Mouse (Mus musculus): ENCODE results near the gene Nr4a2. TPM values are rescaled to one million over a fixed set of nuclear protein-coding genes. Genes with fewer than 3 reads are reported as not detected.

Gene Nr4a2
- 10 to 100 TPM; 29.7 to 41.7 TPM for total RNA-seq (2021)
- long read RNA-seq, experiment 1, transcript Nr4a2-201 (8 exons, 3,568 nt) = major isoform, 13 of 30 reads
- long read RNA-seq, experiment 1, transcript Nr4a2-203 (8 exons, 3,422 nt) = minor isoform, 6 of 30 reads
- long read RNA-seq, experiment 1, partial matches to known transcripts = 7 of 30 reads
- long read RNA-seq, experiment 1, other reads (novel, unspliced or antisense) = 4 of 30 reads
- long read RNA-seq, experiment 2, transcript Nr4a2-201 (8 exons, 3,568 nt) = major isoform, 18 of 32 reads
- long read RNA-seq, experiment 2, partial matches to known transcripts = 6 of 32 reads
- long read RNA-seq, experiment 2, other reads (novel, unspliced or antisense) = 4 of 32 reads

- peak; percentile 39 to 46 for DNase-seq (ENCODE audit: low spot score in 2 of 2)
These were observed at the start of gene Nr4a2 for GRCm38 (mm10) chr2:57123991-57124840. Gene Nr4a2, minus strand, starts transcription at chr2:57124003.

DNA sequence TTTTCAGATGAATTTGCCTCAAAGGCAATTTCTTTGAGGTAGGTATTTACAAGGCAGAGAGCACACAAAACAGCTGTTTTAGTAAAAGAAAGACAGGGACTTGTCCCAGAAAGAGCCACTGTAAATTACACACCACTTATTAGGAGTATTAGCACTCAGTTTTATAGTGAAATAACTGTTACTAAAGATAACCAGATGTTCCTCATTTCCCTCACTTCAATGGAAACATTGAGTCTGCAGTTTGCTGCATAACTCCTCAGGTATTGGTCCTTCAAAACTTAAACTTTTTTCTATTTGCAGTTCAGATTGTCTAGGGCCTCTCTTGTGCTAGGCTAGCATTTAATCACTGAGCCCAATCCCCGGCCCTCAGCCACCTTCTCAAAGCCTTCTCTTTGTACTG is 41.6 kb upstream of the Nr4a2 start:
- DNase-seq (ENCODE audit: low spot score in 2 of 2) = no peak

DNA sequence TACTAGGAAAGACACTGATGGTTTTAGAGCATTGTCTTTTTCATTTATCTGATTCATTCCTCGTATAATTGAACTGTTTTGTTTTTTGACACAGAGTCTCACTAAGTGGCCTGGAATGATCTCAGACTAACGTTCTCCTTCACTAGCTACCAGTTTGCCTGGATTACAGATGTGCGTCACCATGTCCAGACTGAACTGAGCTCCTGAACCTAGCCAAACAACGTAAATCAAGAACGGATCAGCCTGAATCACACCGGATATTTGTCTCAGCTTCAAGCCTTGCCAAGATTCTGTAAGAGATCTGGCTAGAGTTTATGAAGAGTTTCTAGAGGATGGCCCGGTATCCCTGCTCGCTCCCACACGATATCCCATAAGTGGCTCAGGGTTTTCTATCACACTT is 33.0 kb upstream of the Nr4a2 start:
- no peak for DNase-seq (ENCODE audit: low spot score in 2 of 2)

- no peak for DNase-seq (ENCODE audit: low spot score in 2 of 2)
These were observed 26.0 kb upstream of the Nr4a2 start for GRCm38 (mm10) chr2:57149796-57150195.

DNA sequence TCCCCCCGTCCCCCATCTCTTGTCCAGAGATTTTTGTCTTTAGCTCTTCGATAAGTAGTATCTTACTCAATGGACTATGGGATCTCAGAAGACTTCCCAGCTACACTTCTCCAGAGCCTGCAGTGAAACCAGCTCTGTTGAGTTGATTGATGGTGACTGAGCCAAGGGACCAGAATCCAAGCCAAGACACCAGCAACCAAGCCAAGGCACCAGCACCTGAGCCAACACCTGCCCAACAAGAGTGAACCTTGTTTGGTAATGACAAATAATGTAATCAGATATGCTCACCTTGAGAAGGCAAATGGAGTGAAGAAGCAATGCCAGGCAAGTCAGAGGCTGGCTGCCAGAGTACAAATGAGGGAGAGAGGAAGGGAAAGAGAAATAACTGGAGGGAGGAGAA is 24.4 kb upstream of the Nr4a2 start:
- DNase-seq (ENCODE audit: low spot score in 2 of 2) = no peak

DNA sequence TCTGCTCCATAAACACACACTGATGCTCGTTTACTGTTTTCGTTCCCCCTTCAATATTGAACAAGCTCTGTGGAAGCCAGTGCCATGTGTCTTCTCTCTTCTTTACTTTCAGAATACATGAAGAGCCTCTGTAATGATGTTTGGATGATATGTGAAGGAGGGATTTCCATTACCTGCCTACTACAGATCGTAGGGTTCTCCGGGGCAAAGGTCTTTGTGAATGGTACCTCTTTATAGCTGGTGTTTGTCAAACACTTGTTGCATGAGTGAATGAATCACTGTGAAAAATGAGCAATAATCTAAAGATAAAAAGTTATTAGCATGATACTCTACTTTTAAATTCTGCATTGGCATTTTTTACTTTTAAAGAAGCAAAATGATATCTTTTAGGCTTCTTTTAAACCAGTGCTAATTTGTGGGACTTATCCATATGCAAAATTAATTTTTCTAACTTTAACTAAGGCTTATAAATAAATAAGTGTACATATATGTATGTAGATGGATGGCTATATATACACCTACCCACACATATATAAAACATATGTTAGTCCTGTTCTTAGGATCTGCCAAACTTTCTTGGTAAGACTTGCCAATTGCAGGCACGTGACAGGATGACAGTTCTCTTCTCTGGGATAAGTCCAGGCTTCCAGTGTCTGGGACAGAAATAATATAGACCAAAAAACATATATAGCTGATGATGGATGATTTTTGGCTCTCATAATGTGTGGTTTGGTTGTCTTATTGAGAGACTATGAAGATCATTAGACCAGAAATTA is 22.0 kb upstream of the Nr4a2 start:
- DNase-seq (ENCODE audit: low spot score in 2 of 2) = no peak

DNA sequence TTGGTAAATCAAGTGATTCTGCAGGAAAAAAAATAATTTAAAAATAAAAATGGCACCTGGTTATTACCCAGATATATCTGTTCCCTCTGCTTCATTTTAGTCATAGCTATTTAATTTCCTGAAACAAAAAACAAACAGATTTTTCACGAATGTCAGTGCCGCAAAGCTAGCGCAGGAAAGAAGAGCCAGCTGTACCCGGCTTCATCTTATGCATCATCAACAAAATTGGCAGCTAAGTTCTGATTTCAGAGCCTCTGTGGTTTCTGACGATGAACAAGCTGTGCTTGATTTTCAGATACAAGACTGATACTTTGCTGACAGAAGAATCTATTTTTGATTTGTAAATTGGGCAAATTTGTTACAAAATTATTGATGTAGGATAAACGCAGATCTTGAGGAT is 14.8 kb upstream of the Nr4a2 start:
- DNase-seq (ENCODE audit: low spot score in 2 of 2) = peak in 1 of 2 experiments; percentile 77

DNA sequence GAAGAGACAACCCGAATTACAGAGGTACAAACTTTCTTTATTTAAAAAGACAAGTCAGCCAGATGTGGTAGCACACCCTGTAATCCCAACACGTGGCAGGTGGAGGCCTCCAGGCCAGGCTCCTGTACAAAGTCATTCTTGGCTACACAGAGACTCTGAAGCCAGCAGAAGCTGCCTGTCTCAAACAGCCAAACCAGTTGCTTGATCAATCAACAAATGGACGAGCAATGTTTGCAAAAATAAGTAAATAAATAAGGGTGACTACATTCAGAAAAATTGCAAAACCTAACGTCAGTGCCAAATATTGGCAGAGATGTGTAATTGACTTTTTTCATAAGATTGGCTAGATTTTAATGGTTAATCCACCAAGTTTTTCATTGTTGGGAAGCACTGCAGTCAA is 3.7 kb upstream of the Nr4a2 start:
- no peak for DNase-seq (ENCODE audit: low spot score in 2 of 2)

DNA sequence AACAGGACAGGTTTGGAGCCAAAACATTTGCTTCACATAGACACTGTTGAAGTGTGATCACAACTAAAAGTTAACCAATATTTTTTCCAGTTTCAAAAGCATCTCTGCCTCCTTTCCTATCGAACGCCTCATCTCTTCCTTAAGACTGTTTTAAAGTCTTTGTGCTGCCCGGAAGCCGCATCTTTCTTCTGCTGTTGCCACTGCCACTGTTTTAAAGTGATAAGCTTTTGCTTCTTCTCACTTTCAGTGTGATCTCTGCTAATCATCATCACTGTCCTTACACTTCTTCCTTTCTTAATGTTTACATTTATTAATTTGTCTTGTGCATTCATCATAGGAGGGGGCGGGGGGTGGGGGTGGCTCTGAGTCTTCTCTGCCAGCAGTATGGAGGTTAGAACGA is 2.1 kb upstream of the Nr4a2 start:
- no peak for DNase-seq (ENCODE audit: low spot score in 2 of 2)

DNA sequence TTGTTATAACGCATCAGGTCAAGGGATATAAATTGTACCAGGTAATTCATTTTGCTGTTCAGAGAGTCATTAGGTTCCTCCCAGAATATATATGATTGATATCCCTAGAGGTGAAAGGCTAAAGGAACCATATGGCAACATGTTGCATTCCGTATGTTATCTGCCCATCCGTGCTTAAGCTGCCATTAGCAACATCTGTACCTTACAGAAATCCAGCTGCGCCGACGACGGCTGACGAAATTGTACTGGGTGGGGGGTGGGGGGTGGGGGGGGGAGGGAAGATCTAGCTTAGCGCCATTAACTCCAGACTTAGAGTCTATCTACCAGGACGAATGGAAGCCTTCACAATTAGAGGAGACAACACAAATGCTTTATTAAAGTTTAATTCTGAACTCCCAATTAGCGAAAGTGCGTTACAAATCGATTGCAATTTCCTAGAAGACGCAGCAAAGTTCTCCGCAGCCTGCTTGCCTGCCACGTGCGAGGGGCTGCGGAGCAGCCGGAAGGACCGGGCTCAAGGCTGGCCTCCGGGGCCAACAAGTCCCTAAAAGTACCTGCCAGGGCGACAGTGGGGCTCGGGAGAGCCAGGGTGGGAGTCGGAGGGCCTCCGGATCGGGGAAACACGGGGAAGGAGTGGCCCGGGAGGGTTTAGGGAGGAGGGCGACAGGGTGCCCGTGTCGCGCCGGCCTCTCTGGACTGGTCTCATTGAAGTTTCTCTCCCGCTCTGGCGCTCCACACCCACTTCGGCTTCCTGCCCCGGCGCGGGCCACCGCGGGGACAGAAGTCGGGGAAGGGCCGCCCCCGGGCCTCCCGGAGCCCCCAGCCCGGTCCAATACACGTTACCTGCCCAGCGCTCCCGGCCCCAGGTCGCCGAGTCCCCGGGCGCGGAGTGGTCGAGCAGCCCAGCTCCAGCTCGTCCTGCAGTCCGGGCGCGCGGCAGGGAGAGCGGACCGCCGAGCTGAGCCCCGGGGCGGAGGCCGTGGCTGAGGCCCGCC is 520 bp downstream of the Nr4a2 start:
- no peak for DNase-seq (ENCODE audit: low spot score in 2 of 2)

- no peak for DNase-seq (ENCODE audit: low spot score in 2 of 2)
These were observed 2.7 kb downstream of the Nr4a2 start for GRCm38 (mm10) chr2:57121110-57121509.

GRCm38 (mm10) chr2:57117201-57117951 is 6.4 kb downstream of the Nr4a2 start:
- peak; percentile 54 to 78 for DNase-seq (ENCODE audit: low spot score in 2 of 2)

DNA sequence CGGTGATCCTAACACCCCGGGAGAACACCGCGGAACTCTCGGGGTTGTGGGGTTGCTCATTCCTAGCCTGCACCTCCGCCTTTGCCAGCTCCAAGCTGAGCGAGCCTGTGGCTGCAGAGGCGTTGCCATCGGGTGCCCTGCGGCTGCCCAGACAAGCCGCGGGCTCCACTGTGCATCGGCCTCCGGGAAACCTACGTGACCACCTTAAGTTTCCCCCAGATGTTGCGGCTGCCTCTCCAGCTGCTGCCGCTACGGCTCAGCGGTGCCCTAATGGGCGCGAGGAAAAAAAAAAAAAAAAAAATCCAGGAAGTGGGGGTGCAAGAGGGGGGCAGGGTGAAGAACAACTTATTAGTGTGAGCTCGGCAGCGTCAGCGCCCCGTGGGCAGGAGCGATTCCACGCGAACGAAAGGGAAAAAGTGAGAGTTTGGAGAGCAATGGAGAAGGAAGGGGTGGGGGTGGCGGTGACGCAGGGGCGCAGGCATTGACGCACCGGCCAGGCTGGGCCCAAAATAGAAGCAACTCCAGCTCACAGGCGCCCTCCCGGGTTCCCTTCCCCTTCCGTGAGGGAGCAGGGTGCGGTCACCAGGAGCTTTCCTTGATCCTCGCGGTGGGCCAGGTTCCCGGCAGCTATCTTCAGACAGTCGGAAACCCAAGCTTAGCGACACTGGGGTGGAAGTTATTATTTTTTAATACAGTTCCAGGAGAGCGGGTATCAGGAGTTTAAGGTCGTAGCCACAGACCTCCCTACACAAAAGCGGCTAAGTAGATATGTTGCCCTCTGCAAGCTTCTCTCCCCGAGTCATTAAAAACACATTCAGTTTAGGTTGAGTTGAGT is 7.2 kb downstream of the Nr4a2 start:
- peak; percentile 61 to 72 for DNase-seq (ENCODE audit: low spot score in 2 of 2)

- peak; percentile 18 to 66 for DNase-seq (ENCODE audit: low spot score in 2 of 2)
These were observed 7.9 kb downstream of the Nr4a2 start for GRCm38 (mm10) chr2:57115864-57116365.

DNA sequence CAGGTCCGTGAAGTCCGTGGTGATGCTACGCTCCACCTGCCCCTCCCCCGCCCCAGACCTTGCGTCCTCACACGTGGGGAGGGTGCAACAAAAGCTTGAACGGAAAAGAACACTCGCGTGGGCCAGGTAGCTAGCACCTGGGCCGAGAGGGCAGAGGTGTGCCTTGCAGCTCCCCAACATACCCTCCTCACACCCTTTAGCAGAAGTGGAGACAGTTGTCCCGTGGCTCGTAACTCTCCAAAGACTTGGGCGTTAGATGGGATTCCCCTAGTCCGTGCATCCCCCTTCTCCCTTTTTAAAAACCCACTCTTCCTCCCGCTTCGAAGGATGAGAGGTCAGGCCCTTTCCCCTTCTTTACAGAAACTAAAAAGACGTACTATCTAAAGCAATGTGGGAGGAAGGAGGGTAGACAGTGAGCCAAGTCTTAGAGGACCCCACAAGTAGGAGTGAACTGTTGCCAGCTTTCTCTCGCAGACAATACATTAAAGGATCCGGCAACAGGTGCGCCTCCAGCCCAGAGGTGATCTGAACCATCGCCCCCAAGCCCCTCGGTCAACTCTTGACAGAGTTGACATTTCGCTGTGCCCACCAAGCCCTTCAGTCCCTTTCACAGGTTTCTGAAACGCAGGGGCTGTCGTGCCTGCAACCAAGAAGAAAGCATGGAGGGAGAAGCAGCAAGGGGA is 8.5 kb downstream of the Nr4a2 start:
- no peak for DNase-seq (ENCODE audit: low spot score in 2 of 2)

- DNase-seq (ENCODE audit: low spot score in 2 of 2) = peak; percentile 82 to 83
These were observed 9.3 kb downstream of the Nr4a2 start for GRCm38 (mm10) chr2:57114211-57115151.

- DNase-seq (ENCODE audit: low spot score in 2 of 2) = no peak
These were observed 10.4 kb downstream of the Nr4a2 start for GRCm38 (mm10) chr2:57113431-57113830.
